Mouse (Mus musculus) kidney, postnatal 36 days (tissue): ENCODE measurements around the gene Xndc1.
"Not testable (repeated sequence)": the region's sequence is repeated elsewhere in the genome, so short reads cannot be mapped to it uniquely, and the experiment has no call there.

Source experiments
- DNase-seq, 2 experiments: peaks; one replicate each; pipeline ENCODE4 v3.0.0; 2021 to 2022; ENCODE audit warnings: mixed read lengths in 2 of 2

Gene Xndc1

DNA sequence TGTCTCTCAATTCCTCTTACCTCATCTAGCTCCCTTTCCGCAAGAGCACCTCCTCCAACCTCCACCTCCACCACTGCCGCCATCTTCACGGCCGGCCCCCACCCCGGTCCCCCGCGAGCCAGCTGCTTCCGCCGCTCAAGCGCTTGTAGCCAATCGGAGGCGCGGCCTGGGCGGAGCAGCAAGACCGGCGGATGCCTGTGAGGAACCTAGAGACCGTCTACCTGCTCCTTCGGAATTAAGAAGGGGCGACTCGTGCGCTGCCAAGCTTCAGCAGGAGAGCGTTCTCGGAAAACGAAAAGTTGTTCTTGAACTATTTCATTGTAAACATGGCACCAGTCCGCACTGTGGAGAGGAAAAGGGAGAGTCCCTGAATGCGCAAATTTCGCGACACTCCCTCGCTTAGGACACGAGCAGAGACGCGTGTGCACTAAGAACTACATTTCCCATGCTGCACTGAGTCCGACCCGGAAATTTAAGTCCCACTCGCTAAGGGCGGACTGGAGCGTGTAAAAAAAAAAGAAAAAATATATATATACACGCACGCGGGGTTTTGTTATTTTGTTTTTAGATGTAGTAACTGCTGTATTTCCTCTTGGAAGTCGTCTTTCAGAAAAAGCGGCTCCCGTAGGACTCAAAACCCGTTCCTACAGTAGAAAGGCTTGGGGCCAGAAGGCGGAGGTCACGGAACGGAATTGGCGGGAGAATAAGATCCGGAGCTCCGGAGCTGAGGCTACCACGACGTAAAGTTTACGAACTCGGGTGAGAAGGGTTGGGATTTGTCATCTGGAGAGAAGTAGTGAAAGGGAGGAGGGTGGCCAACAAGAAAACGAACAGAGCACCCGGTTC is at the start of gene Xndc1, which contains the start of the genes Rnf121 and Xntrpc:
TSS of gene Xndc1 (plus strand) at position 466 of the 846 bp plus-strand sequence.
TSS of gene Rnf121 (minus strand) at position 424 of the 846 bp plus-strand sequence.
TSS of gene Xntrpc (plus strand) at position 668 of the 846 bp plus-strand sequence.
- DNase-seq = peak; percentile 94 to 96

DNA sequence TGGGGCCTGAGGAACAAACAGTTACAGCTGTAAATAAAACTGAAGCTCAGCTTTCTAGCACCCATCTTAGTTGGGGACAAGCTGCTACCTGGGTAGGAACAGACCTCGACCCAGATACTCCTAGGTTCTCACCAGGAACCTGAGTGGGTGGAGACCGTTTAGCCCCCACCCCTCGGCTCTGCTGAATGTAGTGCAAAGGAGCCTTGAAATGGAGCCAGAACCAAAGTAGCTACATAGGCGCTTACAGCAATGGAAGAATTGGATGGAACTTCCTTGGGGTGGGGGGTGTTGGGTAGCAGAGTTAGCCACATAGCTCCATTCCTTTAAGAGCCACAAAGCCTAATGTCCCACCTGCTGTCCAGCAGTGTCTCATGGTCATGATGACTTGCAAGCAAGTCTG is 48.4 kb upstream of the Xndc1 start:
- DNase-seq = no peak

DNA sequence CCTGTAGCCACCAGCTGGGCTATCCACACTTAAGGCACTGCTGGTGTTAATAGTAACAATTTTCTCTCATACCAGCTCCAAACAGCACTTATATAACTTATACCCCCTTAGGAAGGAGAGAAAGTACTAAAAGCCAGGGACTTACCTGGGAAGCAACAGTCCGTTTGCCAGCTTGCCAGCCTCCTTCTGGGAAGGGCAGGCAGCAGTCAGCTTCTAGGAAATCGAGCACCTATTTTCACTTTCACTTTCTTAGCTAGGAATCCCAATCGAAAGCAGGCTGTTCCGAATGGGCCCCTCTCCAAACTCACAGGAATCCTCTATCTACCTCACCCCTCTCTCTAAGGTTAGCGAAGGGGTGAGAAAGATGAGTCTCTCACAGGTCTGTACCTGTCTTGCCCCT is 47.9 kb upstream of the Xndc1 start:
- DNase-seq = peak; percentile 38 to 53

DNA sequence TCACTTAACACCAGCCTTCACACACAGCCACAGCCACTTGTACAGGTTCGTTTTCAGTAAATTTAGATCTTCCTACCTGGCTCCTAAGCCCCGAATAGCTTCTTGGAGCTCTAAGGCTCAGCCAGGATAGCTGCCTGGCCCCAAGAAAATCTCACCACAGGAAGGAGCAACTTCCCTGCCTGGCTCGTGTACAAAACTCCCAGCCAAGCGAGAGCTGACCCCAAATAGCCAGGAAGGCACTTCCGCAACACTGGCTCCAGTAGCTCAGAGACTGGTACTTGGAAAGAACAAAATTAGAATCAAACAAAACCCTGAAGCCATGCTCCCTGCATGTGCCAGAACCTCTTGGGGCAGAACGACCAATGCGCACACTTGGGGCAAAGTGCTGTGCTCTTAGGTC is 47.3 kb upstream of the Xndc1 start:
- DNase-seq = peak; percentile 51 to 61

DNA sequence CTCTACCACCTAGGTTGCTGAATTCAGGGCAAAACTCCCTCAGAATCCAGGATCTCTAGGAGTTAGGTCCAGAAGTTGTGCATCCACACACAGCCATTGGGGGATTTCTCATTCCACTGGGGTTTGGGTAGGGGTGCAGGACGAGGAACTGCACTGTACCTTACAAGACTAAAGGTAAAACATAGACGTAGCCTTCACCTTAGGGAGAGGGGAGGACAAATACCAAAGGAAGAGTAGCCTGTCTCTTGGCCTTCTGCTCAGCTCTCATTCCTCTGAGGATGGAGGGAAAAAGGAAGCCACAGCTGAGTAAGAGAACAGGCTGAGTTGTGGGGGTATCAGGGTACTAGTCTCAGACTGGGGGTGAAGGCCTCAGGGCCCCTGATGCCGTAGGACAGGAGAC is 46.7 kb upstream of the Xndc1 start, which contains the start of gene Il18bp:
TSS of gene Il18bp (minus strand) at position 101 of the 400 bp plus-strand sequence.
- DNase-seq = no peak

DNA sequence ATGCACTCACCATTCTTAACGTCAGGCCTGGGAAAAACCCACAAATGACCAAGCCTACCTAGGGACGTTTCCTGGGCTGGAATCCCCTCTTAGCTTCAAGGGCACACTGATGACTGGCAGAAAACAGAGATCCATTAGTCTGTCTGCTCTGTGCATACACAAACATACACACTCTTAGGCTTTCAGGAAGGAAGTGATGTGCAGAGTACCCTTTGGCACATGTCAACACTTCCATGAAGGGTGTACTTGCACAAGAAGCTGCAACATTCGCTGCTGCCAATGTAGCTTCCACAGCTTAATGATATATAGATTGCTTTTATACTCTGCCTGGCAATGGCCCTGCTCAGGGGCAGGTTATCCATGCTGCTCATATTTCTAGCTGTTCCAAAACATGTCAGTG is 45.9 kb upstream of the Xndc1 start:
- DNase-seq = no peak

DNA sequence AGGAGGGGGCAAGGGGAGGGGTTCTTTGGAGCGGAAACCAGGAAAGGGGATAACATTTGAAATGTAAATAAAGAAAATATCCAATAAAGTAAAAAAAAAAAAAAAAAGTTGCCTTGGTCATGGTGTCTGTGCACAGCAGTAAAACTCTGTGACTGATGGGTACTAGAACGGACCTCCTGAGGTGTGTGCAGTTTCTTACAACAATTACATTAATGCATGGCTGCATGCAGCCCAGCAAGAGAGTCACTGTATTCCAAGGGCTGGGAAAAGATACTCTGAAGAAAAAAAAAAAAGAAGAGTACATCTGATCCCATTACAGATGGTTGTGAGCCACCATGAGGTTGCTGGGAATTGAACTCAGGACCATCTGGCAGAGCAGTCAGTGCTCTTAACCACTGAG is 44.4 kb upstream of the Xndc1 start:
- not testable (repeated sequence) for DNase-seq

DNA sequence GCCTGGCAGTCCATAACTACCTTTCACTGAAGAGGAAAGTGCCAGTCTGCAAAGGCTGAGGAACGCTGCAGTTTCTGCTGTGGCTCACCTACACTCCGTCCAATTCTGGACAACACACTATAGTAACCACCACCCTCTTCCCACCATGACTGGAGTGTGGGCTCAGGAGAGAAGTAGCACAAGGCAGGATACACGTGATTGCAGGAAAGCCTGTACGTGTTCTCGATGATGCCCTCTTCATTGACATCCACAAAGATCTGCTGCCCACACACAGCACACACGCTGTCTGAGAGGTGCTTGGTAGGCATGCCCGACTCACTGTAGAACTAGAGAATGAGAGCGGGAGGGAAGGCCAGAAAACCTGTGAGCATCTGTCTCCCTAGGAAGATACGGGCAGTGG is 41.5 kb upstream of the Xndc1 start:
- no peak for DNase-seq

DNA sequence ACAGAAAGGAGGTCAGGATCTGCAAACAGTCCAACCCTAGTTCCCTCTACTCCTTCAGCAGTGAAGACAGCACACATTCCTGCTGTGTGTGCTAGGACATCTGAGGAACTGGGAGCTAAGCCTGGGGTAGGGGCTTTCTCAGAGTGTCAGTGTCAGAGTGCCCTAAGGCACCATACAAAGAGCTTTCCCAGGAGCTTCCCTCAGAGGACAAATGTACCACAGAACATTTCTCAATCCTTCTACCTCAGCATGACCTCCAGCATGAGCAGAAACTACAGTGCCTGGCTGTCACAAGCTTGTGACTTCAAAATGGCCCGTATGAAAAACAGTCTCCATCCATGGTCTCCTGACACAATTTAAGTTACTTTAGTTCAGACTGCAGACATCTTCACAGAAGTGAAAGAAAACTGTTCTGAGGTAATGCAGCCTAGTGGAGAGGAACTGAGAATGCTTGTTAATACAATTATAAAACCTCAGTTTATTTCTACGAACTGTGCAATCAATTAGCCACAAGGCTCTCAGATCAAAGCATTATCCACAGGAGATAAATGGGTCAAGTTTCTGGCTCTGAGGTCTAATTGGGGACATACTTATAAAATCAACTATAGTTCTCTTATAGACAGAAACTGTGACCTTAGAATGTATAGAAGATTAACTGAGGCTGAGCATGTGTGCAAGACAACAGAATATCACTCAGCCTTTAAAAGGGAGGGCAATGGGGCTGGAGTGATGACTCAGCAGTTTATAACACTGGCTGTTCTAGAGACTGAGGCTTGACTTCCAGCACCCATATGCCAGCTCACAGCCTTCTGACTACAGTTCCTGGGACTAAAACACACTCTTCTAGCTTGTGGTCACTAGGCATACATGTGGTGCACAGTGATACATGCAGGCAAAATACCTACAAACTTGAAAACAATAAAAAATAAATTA is 39.9 kb upstream of the Xndc1 start:
- DNase-seq = no peak

DNA sequence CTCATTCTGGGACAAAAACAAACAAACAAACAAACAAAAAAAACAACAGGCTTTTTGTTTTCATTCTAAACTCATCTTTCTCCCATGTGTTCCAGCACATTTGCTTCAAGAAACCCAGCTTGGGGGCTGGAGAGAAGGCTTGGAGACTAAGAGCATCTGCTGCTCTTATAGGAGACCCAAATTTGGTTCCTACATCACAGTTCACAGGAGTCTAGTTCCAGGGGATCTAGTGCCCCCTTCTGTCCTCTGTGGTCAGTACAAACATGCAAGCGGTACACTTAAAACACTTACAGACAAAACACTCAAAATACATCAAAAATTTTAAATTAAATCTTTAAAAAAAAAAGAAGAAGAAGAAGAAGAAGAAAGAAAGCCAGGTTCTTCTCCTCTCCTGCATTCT is 30.4 kb upstream of the Xndc1 start:
- peak in 1 of 2 experiments; percentile 49 for DNase-seq

DNA sequence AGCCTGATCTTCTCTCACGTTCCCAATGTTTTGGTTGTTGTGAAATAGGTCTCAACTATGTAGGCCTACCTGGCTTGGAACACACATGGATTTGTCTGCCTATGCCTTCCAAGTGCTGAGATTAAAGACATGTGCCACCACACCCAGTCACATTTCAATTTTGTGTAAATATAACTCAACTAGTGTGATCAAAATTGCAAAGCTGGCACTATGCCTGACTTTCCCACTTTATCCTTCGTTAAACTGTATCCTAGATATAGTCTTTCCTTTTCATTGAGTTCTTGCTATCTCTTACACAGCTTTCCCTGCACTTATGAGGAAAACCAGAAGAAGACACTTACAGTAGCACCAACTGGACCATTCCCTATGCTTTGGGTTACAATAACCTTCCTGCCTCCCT is 29.8 kb upstream of the Xndc1 start:
- no peak for DNase-seq

DNA sequence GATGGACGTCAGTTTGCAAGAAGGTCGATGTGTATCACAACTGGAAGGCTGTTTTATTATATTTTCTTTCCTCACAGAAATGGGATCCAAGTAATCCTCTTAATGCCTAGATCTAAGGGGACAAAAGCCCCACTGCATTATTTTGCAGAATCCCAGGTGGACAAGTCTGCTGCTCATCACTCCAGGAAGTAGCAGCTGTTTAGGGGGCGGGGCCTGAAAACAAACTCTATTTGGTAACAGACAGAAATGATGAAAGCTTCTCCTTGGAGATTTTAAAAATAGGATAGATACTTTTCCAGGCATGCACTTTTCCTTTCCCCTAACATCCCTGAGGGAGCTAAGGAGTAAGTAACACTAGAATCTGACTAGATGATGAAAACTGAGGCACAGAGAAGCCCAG is 28.0 kb upstream of the Xndc1 start:
- DNase-seq = no peak

DNA sequence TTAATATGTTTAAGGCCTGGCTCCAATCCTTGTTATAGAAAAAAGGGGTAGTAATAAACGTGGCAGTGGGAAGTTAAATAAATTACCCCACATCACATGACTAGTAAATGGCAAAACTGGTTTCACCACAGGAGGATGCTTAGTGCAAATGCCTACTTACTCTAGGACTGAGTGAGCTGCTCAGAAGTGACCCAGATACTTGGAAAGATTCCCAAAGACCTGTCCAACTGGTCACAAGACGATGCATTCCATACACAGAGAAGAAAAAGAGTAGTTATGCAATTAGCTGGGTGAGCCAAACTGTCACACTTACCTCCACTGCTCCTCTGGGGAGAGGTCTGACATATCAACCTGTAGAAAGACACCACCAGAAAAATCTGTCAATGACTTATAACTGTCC is 23.0 kb upstream of the Xndc1 start:
- peak; percentile 20 to 66 for DNase-seq

DNA sequence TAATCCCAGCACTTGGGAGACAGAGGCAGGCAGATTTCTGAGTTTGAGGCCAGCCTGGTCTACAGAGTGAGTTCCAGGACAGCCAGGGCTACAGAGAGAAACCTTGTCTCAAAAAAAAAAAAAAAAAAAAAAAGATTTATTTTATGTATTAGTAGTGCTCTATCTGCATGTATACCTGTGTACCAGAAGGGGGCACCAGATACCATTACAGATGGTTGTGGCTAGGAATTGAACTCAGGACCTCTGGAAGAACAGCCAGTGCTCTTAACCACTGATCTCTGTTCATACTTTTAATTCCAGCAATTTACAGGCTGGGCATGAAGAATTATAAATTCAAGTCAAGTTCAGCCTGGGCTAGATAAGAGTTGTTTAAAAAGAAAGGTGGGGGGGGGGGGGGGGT is 16.8 kb upstream of the Xndc1 start:
- peak in 1 of 2 experiments; percentile 11 for DNase-seq

DNA sequence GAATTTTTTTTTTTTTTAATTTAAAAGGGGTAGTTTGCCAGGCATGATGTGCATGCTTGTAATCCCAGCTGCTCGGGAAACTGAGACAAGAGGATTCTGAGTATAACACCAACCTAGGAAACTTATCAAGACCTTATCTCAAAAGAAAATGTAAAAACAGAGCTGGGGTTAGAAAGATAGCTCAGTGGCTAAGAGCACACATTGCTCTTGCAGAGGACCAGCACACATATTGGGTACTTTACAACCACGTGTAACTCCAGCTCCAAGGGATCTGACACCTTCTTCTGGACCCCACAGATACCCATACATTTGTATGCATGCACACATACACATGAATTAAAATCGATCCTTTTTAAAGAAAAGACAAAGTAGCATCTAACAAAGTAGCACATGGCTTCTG is 4.0 kb upstream of the Xndc1 start:
- DNase-seq = no peak

DNA sequence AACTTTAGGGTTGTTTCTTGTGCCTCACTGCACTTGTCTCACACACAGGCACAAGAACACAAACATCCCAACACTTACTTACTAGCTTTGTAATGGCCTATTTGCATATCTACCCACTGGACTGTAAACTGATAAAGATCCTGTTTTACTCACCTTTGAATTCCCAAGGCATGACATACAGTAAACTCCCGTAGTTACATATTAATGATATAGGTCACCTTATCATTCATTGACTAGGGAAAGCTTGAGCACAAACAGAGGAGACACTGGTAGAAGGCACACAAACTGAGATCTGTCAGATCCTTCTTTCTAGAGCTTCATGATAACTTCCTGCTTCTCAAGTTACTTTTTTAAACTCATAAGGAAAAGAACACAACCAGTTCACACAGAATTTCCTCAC is 3.1 kb upstream of the Xndc1 start:
- no peak for DNase-seq

DNA sequence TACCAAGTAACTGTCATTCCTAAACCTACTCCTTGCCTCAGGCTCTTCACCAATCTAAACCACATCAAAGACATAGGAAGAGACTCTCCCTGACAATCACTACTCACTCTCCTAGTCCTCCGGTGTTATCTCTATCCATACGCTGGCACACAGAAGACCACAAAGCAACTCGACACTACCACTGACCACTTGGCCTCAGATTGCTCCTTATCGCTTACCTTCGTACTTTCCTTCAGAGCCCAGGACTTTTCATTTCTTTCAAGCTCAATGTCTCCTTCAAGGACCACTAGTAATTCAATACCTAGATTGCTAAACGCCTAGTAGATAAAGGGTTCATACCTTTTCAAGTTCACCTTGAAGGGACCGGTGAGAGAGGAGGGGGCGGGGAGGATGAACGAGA is 1.4 kb upstream of the Xndc1 start:
- no peak for DNase-seq

DNA sequence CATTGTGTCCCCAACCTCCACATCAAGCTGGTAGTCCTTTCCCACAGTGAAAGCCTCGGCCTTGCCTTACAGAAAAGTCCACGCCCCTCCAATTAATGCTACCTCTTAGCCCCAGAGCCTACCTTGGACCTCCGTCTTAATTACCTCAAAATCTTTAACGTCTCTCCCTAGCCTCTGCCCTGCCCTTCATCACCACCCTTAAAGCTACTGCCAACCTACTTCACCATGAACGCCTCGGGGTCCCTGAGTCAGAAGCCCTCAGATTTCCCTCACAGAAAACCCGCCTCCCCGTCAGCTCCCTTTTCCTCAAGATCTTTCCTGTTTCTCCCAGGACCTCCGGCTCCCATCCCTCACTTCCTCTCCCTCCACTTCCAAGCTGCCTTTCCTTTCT is 661 bp upstream of the Xndc1 start:
- no peak for DNase-seq

DNA sequence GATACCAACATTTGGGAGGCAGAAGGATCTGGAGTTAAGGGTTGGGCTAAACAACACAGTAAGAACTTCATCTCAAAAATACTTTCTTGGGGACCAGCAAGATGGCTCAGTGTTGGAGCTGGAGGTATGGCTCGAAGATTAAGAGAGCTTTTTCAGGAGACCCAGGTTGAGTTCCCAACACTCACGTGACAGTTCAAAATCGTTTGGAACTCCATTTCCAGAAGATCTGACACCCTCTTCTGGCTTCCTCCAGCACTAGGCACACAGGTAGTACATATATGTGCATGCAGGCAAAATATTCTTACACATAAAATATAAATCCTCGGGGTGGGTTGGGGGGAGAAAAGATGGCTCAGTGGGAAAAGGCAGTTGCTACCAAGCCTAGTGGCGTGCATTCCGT is 1.1 kb downstream of the Xndc1 start:
- DNase-seq = no peak

DNA sequence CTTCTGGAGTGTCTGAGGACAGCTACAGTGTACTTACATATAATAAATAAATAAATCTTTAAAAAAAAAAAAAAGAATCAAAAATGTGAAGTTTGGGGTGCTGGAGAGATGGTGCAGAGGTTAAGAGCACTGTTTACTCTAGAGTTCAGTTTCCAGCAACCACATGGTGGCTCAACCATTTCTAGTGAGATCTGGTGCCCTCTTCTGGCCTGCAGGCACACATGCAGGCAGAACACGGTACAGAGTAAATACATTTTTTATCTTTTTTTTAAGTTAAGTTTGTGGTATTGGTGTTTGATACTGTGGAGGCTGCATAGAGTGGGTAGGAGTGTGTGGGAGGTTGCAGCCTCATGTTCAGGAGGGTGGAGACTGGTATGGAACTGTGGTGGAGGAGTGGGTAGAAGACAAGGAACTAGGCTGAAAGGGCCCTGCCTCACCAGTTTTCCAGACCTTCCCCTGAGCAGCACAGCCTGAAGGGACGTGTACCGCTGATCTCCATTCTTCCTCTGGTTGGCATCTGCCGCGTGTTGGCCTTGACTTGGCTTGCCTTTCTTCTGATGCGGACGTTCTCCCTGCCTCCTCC is 11.5 kb downstream of the Xndc1 start:
- peak in 1 of 2 experiments; percentile 48 for DNase-seq

DNA sequence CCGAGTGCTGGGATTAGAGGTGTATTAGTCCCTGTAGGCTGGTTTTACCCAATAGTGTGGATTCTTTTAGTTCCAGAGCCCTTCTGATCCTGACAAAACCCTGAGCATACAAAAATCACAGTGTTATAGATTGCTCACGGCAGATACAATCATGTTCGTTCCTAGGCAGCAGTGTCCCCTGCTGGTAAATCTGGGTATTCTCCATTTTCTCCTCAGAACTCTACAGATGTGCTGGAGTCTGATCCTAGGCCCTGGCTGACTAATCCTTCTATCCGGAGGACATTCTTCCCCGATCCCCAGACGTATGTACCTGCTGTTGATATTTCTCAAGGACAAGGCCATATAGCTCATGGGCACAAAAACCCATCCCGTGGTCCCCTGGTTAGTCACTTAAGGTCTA is 13.2 kb downstream of the Xndc1 start:
- peak; percentile 35 to 58 for DNase-seq

DNA sequence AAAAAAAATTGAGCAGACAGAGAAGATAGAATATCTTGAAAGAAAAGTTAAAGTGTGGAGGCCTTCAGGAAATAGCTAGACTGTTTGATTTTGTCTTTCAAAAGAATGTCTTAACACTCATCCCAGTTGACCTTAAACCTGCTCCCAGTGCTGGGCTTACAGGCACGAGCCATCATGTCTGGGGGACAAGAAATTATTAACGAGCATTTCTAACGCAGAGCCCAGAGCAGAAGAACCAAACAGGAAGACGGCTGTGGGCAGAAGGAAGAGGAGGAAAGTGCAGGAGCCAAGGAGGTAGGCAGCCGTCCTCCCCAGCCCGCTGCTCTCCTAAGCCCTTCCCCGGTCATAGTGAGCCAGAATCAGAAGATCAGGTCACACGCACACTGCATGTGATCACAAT is 15.0 kb downstream of the Xndc1 start:
- DNase-seq = peak; percentile 22 to 32

DNA sequence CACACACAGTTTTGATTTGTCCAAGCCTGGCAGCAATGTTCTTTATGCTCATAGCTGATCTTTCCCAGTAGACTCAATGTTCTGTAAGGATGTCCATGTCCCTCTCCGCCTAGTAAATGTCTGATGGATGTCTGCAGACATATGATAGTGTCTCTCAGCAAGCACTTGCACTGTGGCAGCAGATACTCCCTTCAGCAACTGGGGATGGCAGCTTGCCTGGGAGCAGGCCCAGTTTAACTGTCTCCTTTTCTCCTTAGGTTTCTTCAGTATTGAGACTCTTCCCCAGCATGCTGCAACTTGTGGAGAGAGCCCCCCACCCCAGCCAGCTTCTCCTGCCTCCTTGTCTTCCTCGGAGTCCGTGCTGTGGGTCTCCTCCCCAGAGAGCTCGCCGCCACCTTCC is 16.5 kb downstream of the Xndc1 start:
- no peak for DNase-seq
